Mouse (Mus musculus) liver, embryonic 13.5 days (tissue): Measurements from ENCODE around the gene Myo1f. TPM values are rescaled to one million over a fixed set of nuclear protein-coding genes. Genes with fewer than 3 reads are reported as not detected.
A peak's percentile ranks its signal among the peaks of the same experiment; 100 is the strongest.

ENCODE experiments used
- ATAC-seq: fragments of 200-750 bp; cut with Nextera tagmentation; 2 replicates; pipeline ENCODE4 v1.8.0; 2017; ENCODE audit warnings: low read depth, mild to moderate bottlenecking, moderate number of reproducible peaks, moderate library complexity
- DNase-seq: peaks from one replicate; pipeline ENCODE4 v3.0.0; 2022
- H3K27ac ChIP-seq: fragments of 300-500 bp; sonication (generic); 2 replicates; pipeline ENCODE4 v1.5.1; 2015; ENCODE audit warnings: moderate library complexity, mild to moderate bottlenecking, inconsistent platforms
- H3K27me3 ChIP-seq: fragments of 300-500 bp; sonication (generic); 2 replicates; pipeline ENCODE4 v1.6.1; 2015; ENCODE audit warnings: mild to moderate bottlenecking, inconsistent platforms
- H3K36me3 ChIP-seq: fragments of 300-500 bp; sonication (generic); 2 replicates; pipeline ENCODE4 v1.6.1; 2015; ENCODE audit warnings: mild to moderate bottlenecking, inconsistent platforms
- H3K4me1 ChIP-seq: fragments of 300-500 bp; sonication (generic); replicated peaks from 2 replicates; pipeline ENCODE4 v1.6.1; 2015; ENCODE audit warnings: inconsistent platforms
- H3K4me2 ChIP-seq: fragments of 300-500 bp; sonication (generic); 2 replicates; pipeline ENCODE4 v1.6.1; 2015; ENCODE audit warnings: inconsistent platforms, mild to moderate bottlenecking, moderate library complexity
- H3K4me3 ChIP-seq: fragments of 300-500 bp; sonication (generic); replicated peaks from 2 replicates; pipeline ENCODE4 v1.5.1; 2015; ENCODE audit warnings: mild to moderate bottlenecking, inconsistent platforms
- H3K9ac ChIP-seq: fragments of 300-500 bp; sonication (generic); 2 replicates; pipeline ENCODE4 v1.6.1; 2015; ENCODE audit warnings: mild to moderate bottlenecking, inconsistent platforms
- H3K9me3 ChIP-seq: fragments of 300-500 bp; sonication (generic); replicated peaks from 2 replicates; pipeline ENCODE4 v1.6.1; 2016; ENCODE audit warnings: inconsistent platforms
- WGBS: fragments of 180-500 bp; shearing (Covaris S2); methylation state at CpG from one replicate; pipeline ENCODE4 v1.1.7; 2015; ENCODE audit not compliant: insufficient replicate concordance; 5-methylcytosine and 5-hydroxymethylcytosine counted together
- polyA plus RNA-seq: library from polyadenylated mRNA; unstranded; fragments of >200 nt; fragmentation: Nextera tagmentation; extraction: Ambion mirVana; gene quantifications from 2 replicates; pipeline ENCODE4 v1.2.1, GENCODE M21; 2015

Gene Myo1f
- polyA plus RNA-seq, 1 experiment from 2014 or later: 6.3 TPM

- no peaks in the 10 kb centered on the region for H3K9me3 ChIP-seq
- no peak overlapping the region for H3K4me3 ChIP-seq
- no peak overlapping the region for H3K4me2 ChIP-seq
- ATAC-seq (no peak), DNase-seq (no peak)
- 65% methylated on average over 3 of the region's 3 CpGs for WGBS
- H3K4me1 ChIP-seq: no peaks in the 10 kb centered on the region
- no peak overlapping the region for H3K27ac ChIP-seq
- peaks cover 6% of the 10 kb centered on the region; the same call in 1 of the 2 replicates for H3K36me3 ChIP-seq
- H3K9ac ChIP-seq: no peak overlapping the region
- no peaks in the 10 kb centered on the region for H3K27me3 ChIP-seq
Observed at GRCm38 (mm10) chr17:33539106-33539675, 16.3 kb upstream of the Myo1f start.

DNA sequence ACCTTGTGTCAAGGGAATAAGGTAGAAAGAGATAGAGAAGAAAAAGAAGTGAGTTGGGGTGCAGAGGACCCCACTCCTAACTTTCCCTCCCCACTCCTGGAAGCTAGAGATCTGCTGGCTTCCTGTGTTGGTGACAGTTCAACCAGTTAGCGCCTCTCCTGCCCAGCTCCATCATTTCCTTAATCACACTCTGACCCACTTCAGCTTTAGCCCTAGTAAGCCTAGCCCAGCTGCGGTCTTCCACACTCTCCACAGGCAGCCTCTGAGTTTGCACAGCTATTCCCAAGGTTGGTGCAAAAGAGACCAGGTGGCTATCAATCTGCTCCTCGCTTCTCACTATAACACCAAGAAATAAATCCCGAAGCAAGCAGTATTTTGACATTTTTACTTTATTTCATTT is 15.6 kb upstream of the Myo1f start:
- Histone ChIP-seq H3K4me1 (no peaks in the 10 kb centered on the region), H3K4me3 (no peak overlapping the region), H3K36me3 (peaks cover 6% of the 10 kb centered on the region; the same call in 1 of the 2 replicates), H3K27ac (no peak overlapping the region), H3K4me2 (no peak overlapping the region), H3K27me3 (no peaks in the 10 kb centered on the region), H3K9ac (no peak overlapping the region), H3K9me3 (no peaks in the 10 kb centered on the region)
- DNase-seq: no peak
- WGBS: 73% methylated on average over 4 of the region's 4 CpGs
- no peak for ATAC-seq

DNA sequence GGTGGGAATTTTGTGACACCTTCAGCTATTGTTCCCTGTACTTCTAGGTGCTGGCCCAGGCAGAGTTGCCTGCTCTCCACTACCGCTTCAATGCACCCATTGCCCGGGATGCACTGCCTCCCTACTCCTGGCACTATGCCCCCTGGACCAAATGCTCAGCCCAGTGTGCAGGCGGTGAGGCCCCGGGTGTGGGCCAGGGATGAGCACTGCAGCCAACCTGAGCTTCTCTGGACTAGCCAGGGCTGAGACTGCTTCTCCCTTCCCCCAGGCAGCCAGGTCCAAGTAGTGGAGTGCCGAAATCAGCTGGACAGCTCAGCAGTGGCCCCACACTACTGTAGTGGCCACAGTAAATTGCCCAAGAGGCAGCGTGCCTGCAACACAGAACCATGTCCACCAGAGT is 6.3 kb upstream of the Myo1f start:
- 71% methylated on average over 6 of the region's 6 CpGs for WGBS

GRCm38 (mm10) chr17:33550388-33550787 is 5.1 kb upstream of the Myo1f start:
- Histone ChIP-seq H3K27me3 (no peaks in the 10 kb centered on the region), H3K36me3 (0 out of 2 replicates have a peak, but pooled peaks cover 11% of the 10 kb centered on the region), H3K4me1 (0 out of 2 replicates have a peak, but pooled peaks cover 2% of the 10 kb centered on the region), H3K27ac (no peak overlapping the region), H3K9ac (no peak overlapping the region), H3K4me2 (no peak overlapping the region), H3K9me3 (no peaks in the 10 kb centered on the region), H3K4me3 (no peak overlapping the region)
- ATAC-seq (no peak), DNase-seq (no peak)
- 67% methylated on average over 10 of the region's 10 CpGs for WGBS

More for the DNA sequence above, 6.3 kb upstream of the Myo1f start:
- Histone ChIP-seq H3K4me3 (no peak overlapping the region), H3K4me1 (no peaks in the 10 kb centered on the region), H3K4me2 (no peak overlapping the region), H3K9ac (no peak overlapping the region), H3K9me3 (no peaks in the 10 kb centered on the region), H3K27me3 (no peaks in the 10 kb centered on the region), H3K36me3 (0 out of 2 replicates have a peak, but pooled peaks cover 11% of the 10 kb centered on the region), H3K27ac (no peak overlapping the region)
- ATAC-seq (no peak), DNase-seq (no peak)

DNA sequence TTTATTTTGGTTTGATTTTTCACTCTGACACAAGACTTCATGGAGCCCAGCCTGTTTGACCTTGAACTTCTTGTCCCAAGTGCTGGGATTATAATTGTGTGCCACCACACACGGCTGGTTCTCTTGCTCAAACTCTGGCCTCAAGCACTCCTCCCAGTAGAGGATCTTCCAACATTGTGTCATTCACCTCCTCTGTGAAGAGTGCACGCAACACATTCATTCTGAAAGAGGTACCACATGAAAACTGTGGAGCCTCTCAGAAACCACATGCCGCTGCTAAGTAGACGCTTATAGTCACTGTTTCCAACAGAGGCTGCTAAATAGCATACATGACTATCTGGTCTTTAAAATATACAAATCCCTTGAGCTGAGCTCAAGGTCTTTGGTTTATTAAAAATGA is 3.4 kb upstream of the Myo1f start:
- 0 out of 2 replicates have a peak, but pooled peaks cover 2% of the 10 kb centered on the region for H3K4me1 ChIP-seq
- WGBS: 73% methylated on average over 4 of the region's 4 CpGs
- no peak overlapping the region for H3K4me3 ChIP-seq
- no peak overlapping the region for H3K27ac ChIP-seq
- no peak overlapping the region for H3K4me2 ChIP-seq
- DNase-seq: no peak
- no peaks in the 10 kb centered on the region for H3K27me3 ChIP-seq
- no peak overlapping the region for H3K9ac ChIP-seq
- no peaks in the 10 kb centered on the region for H3K9me3 ChIP-seq
- no peak for ATAC-seq
- H3K36me3 ChIP-seq: 0 out of 2 replicates have a peak, but pooled peaks cover 11% of the 10 kb centered on the region

- no peaks in the 10 kb centered on the region for H3K27me3 ChIP-seq
- DNase-seq (peak; percentile 34), ATAC-seq (no peak)
- no peak overlapping the region for H3K4me2 ChIP-seq
- no peaks in the 10 kb centered on the region for H3K9me3 ChIP-seq
- 0 out of 2 replicates have a peak, but pooled peaks cover 11% of the 10 kb centered on the region for H3K36me3 ChIP-seq
- 37% methylated on average over 4 of the region's 4 CpGs for WGBS
- no peak overlapping the region for H3K4me3 ChIP-seq
- no peak overlapping the region for H3K27ac ChIP-seq
- H3K4me1 ChIP-seq: 0 out of 2 replicates have a peak, but pooled peaks cover 2% of the 10 kb centered on the region
- H3K9ac ChIP-seq: no peak overlapping the region
Observed at GRCm38 (mm10) chr17:33552964-33553363, 2.5 kb upstream of the Myo1f start.

GRCm38 (mm10) chr17:33554536-33554935 is 971 bp upstream of the Myo1f start:
- Histone ChIP-seq H3K9me3 (no peaks in the 10 kb centered on the region), H3K36me3 (0 out of 2 replicates have a peak, but pooled peaks cover 11% of the 10 kb centered on the region), H3K4me2 (no peak overlapping the region), H3K9ac (no peak overlapping the region), H3K4me1 (0 out of 2 replicates have a peak, but pooled peaks cover 2% of the 10 kb centered on the region), H3K27me3 (no peaks in the 10 kb centered on the region), H3K4me3 (no peak overlapping the region), H3K27ac (no peak overlapping the region)
- ATAC-seq (no peak), DNase-seq (no peak)
- WGBS: 67% methylated on average over 1 of the region's 1 CpGs

GRCm38 (mm10) chr17:33557922-33558321 is 2.4 kb downstream of the Myo1f start:
- Histone ChIP-seq H3K4me2 (peak overlapping the region; percentile 16; the same call in 1 of the 2 replicates), H3K9ac (no peak overlapping the region), H3K9me3 (no peaks in the 10 kb centered on the region), H3K27ac (no peak overlapping the region), H3K4me3 (no peak overlapping the region), H3K27me3 (no peaks in the 10 kb centered on the region), H3K4me1 (0 out of 2 replicates have a peak, but pooled peaks cover 5% of the 10 kb centered on the region), H3K36me3 (no peaks in the 10 kb centered on the region)
- DNase-seq: no peak
- 61% methylated on average over 4 of the region's 4 CpGs for WGBS
- no peak for ATAC-seq

DNA sequence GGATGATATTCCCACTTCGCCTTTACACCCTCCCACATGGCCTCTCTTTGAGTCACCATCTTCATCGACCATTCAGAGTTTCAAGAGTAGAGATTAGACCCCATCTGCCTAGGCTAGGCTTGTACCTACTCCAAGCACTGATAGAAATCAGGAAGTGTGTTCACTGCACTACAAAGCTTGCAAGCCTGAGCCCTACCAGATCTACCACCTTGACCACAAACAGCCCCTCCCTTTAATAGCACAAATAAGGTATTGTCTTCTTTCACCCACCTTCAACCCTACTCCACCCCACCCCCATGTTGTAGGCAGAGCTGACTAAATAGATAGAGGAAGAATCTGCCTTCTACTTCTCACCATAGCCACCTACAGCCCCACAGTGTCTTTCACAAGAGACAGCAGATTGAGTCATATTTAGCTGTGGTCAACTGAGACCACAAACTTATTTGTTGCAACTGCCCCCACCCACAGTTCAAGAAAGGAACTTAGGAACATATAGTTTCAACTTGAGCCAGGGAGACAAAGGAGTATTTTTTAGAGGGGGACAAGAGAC is 8.1 kb downstream of the Myo1f start:
- Histone ChIP-seq H3K27ac (peak overlapping the region; percentile 35; the same call in 1 of the 2 replicates), H3K9me3 (no peaks in the 10 kb centered on the region), H3K4me1 (peaks cover 15% of the 10 kb centered on the region), H3K4me3 (no peak overlapping the region), H3K27me3 (no peaks in the 10 kb centered on the region), H3K36me3 (no peaks in the 10 kb centered on the region), H3K9ac (no peak overlapping the region), H3K4me2 (no peak overlapping the region)
- DNase-seq (no peak), ATAC-seq (0 out of 2 replicates have a peak, but pooled peaks have one; percentile 31)
- 19% methylated on average over 2 of the region's 2 CpGs for WGBS

DNA sequence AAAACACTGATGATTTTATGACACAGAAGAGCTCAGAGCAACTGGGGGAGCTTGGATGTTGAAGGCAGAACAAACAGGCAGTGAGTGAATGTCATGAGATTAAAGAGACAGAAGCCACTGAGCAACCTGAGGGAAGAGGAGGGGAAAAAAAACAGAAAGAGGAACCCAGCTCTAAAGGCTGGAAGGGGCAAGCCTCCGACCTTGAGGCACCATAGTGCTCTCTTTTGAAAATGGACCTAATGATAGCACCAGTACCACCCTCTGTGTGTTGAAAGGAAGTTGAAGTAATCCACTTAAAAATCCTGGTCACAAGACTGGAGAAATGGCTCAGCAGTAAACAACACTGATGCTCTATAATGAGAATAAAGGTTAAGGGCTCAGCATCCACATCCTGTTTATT is 9.1 kb downstream of the Myo1f start:
- DNase-seq (no peak), ATAC-seq (no peak)
- H3K36me3 ChIP-seq: no peaks in the 10 kb centered on the region
- 15% methylated on average over 1 of the region's 1 CpGs for WGBS
- H3K27me3 ChIP-seq: no peaks in the 10 kb centered on the region
- peaks cover 15% of the 10 kb centered on the region for H3K4me1 ChIP-seq
- H3K27ac ChIP-seq: 0 out of 2 replicates have a peak overlapping the region, but pooled peaks have one; percentile 53
- no peak overlapping the region for H3K9ac ChIP-seq
- no peak overlapping the region for H3K4me2 ChIP-seq
- no peaks in the 10 kb centered on the region for H3K9me3 ChIP-seq
- H3K4me3 ChIP-seq: no peak overlapping the region

GRCm38 (mm10) chr17:33566182-33566581 is 10.7 kb downstream of the Myo1f start:
- peak; percentile 34; the same call in 1 of the 2 replicates for ATAC-seq
- no peaks in the 10 kb centered on the region for H3K36me3 ChIP-seq
- no peak overlapping the region; the same call in 1 of the 2 replicates for H3K27ac ChIP-seq
- DNase-seq: no peak
- WGBS: 9% methylated on average over 2 of the region's 2 CpGs
- H3K27me3 ChIP-seq: no peaks in the 10 kb centered on the region
- no peak overlapping the region for H3K4me2 ChIP-seq
- no peak overlapping the region for H3K4me3 ChIP-seq
- H3K9me3 ChIP-seq: no peaks in the 10 kb centered on the region
- H3K4me1 ChIP-seq: peaks cover 15% of the 10 kb centered on the region
- no peak overlapping the region for H3K9ac ChIP-seq
